Mouse (Mus musculus) heart, adult 11 months (tissue): ENCODE measurements around the gene Mrps14.

Experiments
- DNase-seq: peaks from one replicate; pipeline ENCODE4 v3.0.0; 2022

Gene Mrps14

DNA sequence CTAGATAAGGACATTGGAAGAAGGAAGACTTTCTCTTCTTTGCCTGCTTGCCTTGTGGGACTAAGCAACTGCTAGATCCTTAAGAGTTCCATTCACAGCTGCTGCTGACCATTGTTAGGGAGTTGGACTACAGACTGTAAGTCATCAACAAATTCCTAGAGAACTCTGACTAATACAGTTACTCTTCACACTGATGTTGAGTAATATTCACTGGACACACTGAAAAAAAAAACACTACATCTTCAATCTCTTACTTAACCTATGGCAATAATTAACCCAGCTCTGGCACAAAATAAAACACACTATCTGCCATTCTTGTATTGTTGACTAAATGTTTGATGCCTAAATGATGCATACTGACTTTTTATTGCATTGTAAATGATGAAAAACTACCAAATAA, 32.8 kb downstream of the Mrps14 start:
- no peak for DNase-seq

DNA sequence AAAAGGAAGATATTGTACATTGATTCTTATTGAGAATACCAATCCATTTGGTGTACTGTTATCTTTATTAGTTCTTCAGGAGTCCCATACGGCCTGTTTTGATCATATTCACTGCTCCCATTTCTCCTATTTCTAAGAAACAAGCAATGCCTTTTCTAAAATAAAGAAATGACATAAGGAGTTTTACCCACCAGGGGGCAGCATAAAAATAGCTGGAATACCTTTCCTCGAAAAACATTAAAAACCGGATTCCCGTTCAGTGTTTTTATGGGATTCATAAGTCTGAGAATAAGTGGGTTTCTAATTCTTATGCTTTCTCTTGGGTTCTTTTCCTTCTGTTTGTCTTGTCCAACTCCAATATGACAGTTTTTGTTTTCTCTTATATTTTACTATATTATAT, 36.0 kb downstream of the Mrps14 start:
- no peak for DNase-seq

- DNase-seq = no peak
These were observed 37.1 kb downstream of the Mrps14 start for GRCm38 (mm10) chr1:160232113-160232512.

- DNase-seq = peak; percentile 93
These were observed 38.9 kb downstream of the Mrps14 start for GRCm38 (mm10) chr1:160233921-160234320.

GRCm38 (mm10) chr1:160237981-160238380, 43.0 kb downstream of the Mrps14 start:
- DNase-seq = no peak

- no peak for DNase-seq
These were observed 43.9 kb downstream of the Mrps14 start for GRCm38 (mm10) chr1:160238852-160239443.

DNA sequence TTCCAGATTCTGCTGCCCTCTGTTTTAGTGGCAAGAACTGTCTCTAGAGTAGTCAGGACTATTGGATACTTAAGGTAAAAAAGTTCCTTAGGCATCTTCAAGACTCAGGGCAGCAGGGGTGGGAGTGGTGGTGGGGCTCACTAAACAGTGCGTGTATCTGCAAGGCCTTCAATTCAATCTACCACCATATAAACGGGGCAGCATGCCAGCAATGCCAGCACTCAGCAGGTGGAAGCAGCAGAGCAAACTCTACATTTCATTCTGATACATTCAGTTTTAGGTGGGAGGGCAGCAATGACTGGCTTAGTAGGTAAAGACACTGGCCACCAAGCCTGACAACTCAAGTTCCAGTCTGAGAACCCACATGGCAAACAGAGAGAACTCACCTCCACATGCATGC, 45.1 kb downstream of the Mrps14 start:
- no peak for DNase-seq

DNA sequence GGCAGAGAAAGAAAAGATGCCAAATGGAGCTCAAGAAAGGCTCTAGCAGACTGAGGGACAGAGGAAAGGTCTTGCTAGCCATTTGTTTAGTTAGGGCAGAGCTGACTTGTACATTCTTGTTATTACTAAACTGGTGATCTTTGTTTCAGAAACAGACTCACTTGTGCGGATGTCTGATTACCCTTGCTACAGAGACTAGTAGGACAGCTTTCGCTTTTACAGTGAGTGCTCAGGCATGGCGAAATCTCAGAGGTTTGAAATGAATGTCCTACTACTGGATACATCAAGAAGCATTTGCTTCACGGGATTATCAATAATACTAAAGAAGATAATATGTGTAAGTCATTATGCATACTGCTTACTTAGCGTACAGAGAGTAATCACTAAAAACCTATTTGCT, 49.7 kb downstream of the Mrps14 start:
- DNase-seq = no peak

DNA sequence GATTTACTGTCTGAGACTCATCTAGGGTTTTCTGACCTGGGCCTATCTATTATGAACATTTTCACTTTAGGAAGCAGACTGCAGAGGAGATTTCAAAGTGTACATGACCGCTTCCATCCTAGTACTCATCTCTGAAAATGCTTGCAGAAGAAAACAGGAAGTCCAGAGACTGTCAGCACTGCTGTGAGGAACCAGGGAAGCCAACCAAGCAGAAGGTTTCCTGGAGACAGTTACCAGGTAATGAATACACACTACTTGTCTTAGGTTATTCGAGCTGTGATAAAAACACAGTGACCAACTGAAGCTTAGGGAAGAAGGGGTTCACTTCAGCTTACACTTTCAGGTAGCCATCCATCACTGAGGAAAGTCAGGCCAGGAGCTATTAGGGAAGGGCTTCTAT, 50.9 kb downstream of the Mrps14 start:
- DNase-seq = peak; percentile 86

GRCm38 (mm10) chr1:160246844-160247243, 51.8 kb downstream of the Mrps14 start:
- DNase-seq = peak; percentile 83

GRCm38 (mm10) chr1:160247473-160247872, 52.5 kb downstream of the Mrps14 start:
- peak; percentile 87 for DNase-seq

GRCm38 (mm10) chr1:160249786-160250185, 54.8 kb downstream of the Mrps14 start:
- peak; percentile 78 for DNase-seq

DNA sequence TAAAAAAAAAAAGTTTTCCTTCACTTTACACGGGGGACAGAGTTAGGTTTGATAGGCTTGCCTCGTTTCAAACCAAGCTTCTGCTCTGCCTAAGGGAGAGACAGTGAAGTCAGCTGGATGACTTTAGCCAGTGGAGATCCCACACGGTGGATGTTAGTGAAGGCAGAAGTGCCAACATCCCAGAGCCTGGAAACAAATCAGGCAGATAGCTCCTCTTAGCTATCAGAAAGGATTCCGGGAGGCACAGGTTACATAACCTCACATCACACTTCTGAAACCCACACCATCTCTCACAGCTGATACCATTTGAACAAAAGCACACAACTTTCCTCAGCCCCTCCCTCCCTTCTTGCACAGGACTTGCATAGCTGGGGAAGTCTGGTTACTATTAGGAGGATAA, 55.8 kb downstream of the Mrps14 start:
- DNase-seq = peak; percentile 84

GRCm38 (mm10) chr1:160251388-160252007, 56.5 kb downstream of the Mrps14 start:
- DNase-seq = no peak
